8 mouse cellular contexts compared by ENCODE assay signal in the genomic region with DNA sequence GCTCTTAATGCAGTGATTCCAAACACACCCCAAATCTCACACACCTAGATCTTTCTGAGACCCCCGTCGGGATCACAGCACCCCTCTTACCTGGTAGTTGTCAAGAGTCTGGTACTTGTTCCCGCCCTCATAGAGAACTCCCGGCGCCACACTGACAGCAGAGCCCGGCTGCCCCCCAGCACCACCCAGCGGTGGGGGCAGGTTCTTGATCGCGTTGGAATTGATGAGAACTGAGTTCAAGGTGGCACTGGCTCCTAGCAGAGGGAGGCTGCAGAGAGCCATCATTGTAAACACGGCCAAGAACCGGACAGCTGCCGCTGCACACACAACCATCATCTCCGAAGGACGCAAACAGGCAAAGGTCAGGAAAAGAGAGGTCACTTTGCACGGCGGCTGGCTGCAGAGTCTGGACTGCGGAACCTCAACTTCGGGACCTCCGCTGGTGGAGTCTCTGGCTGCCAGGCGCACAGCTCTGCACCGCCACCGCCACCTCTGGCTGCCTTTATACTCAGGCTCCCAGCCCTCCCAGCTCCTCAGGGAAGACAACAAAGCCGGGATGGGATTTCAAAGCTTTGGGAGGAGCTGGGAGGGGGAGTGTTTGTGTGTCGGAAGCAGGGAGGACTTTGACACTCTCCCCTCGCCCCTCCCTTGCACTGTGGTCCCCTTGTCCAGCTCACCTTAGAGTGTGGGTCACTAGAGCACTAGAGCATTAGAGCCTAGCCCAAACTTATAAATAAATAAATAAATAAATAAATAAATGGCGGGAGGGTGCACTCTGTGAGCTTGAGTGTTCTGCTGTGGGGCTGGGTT. TPM values are rescaled to one million over a fixed set of nuclear protein-coding genes. Genes with fewer than 3 reads are reported as not detected.
DNase-seq lines count a peak whose midpoint lies in the region; ATAC-seq and TF ChIP-seq lines count a peak whose summit lies in the region.

A gene (minus strand): TSS at position 622 of the 810 bp plus-strand sequence.

- peak within 1 kb of the TSS; percentile 46 for H3K4me3 ChIP-seq in forebrain, embryonic 10.5 days
- peak within 1 kb of the TSS; percentile 23 for H3K4me3 ChIP-seq in liver, postnatal 0 days (ENCODE audit: low read depth, low read length)
- H3K4me3 ChIP-seq in stomach, embryonic 14.5 days (ENCODE audit: low read depth, low read length): peak within 1 kb of the TSS; percentile 27

- under 1% methylated on average over 26 of the region's 26 CpGs for WGBS in forebrain, embryonic 10.5 days
- 3% methylated on average over 26 of the region's 26 CpGs for WGBS in liver, postnatal 0 days (ENCODE audit: insufficient replicate concordance)
- 1% methylated on average over 26 of the region's 26 CpGs for WGBS in stomach, embryonic 14.5 days

- peak; percentile 24; the same call in 1 of the 2 replicates for TF ChIP-seq CTCF in liver, postnatal 0 days (IDR thresholded peaks at IDR 0.05; ENCODE audit: low read depth)

- no peaks in the 10 kb centered on the region for H3K9me3 ChIP-seq in forebrain, embryonic 10.5 days
- H3K9me3 ChIP-seq in liver, postnatal 0 days (ENCODE audit: low read length): no peaks in the 10 kb centered on the region
- no peaks in the 10 kb centered on the region for H3K9me3 ChIP-seq in stomach, embryonic 14.5 days (ENCODE audit: control insufficient read depth, low read depth, low read length)

- TF ChIP-seq EP300 in liver, postnatal 0 days (IDR thresholded peaks at IDR 0.05; ENCODE audit: low read depth): no peak

- H3K9ac ChIP-seq in liver, postnatal 0 days (replicated peaks): no peak within 1 kb of the TSS
- no peak within 1 kb of the TSS for H3K9ac ChIP-seq in stomach, embryonic 14.5 days (replicated peaks; ENCODE audit: low read depth, low read length)

- no peaks in the 10 kb centered on the region for H3K36me3 ChIP-seq in forebrain, embryonic 10.5 days (replicated peaks)
- no peaks in the 10 kb centered on the region for H3K36me3 ChIP-seq in liver, postnatal 0 days (replicated peaks; ENCODE audit: insufficient read depth, low read length)
- H3K36me3 ChIP-seq in stomach, embryonic 14.5 days (ENCODE audit: control insufficient read depth, insufficient read depth, low read length): no peaks in the 10 kb centered on the region

- H3K4me1 ChIP-seq in forebrain, embryonic 10.5 days: peaks cover 43% of the 10 kb centered on the region
- H3K4me1 ChIP-seq in liver, postnatal 0 days (ENCODE audit: insufficient read depth): no peaks in the 10 kb centered on the region
- 0 out of 2 replicates have a peak, but pooled peaks cover 5% of the 10 kb centered on the region for H3K4me1 ChIP-seq in stomach, embryonic 14.5 days (ENCODE audit: control insufficient read depth, insufficient read depth, low read length)

- peaks cover 95% of the 10 kb centered on the region for H3K27me3 ChIP-seq in forebrain, embryonic 10.5 days (ENCODE audit: poor library complexity, severe bottlenecking)
- peaks cover 36% of the 10 kb centered on the region for H3K27me3 ChIP-seq in liver, postnatal 0 days (ENCODE audit: insufficient read depth, low read length)
- peaks cover 34% of the 10 kb centered on the region for H3K27me3 ChIP-seq in stomach, embryonic 14.5 days (ENCODE audit: control insufficient read depth, insufficient read depth, low read length)

- peak; percentile 34 for DNase-seq in right cerebral cortex, postnatal 4 days
- no peak for DNase-seq in right cerebral cortex, postnatal 25 days
- DNase-seq in forebrain, embryonic 10.5 days (ENCODE audit: extremely low spot score, low spot score): peak; percentile 76
- DNase-seq in kidney, adult 11 months: peak; percentile 8
- no peak for DNase-seq in liver, postnatal 0 days
- DNase-seq in right cerebral cortex, postnatal 36 days (ENCODE audit: low spot score in 2 of 2): no peak

- H3K27ac ChIP-seq in forebrain, embryonic 10.5 days: no peak within 1 kb of the TSS
- no peak within 1 kb of the TSS for H3K27ac ChIP-seq in liver, postnatal 0 days (ENCODE audit: low read depth)
- no peak within 1 kb of the TSS for H3K27ac ChIP-seq in stomach, embryonic 14.5 days (ENCODE audit: low read length)

- H3K4me2 ChIP-seq in liver, postnatal 0 days (ENCODE audit: low read depth, low read length): peak within 1 kb of the TSS; percentile 30
- H3K4me2 ChIP-seq in stomach, embryonic 14.5 days (replicated peaks; ENCODE audit: low read depth, low read length): peak within 1 kb of the TSS; percentile 48

- no peak for ATAC-seq in liver, postnatal 0 days
- ATAC-seq in stomach, embryonic 14.5 days (ENCODE audit: insufficient number of reproducible peaks, insufficient read depth, low FRiP score, low read depth): peak; percentile 59; the same call in 1 of the 2 replicates
- ATAC-seq in inflammation-experienced regulatory T-cells, adult 6 months: no peak

RNA-seq across cellular contexts. Expression of the gene that starts here (rescaled TPM):
- polyA plus RNA-seq in forebrain, embryonic 10.5 days (2016; fragmentation: Nextera tagmentation; extraction: Ambion mirVana): 3.4 and 4.3 TPM in 2 replicates
- not detected in 2 replicates for polyA plus RNA-seq in liver, postnatal 0 days (2015; fragmentation: Nextera tagmentation; extraction: Ambion mirVana)
- 1.6 and 2.0 TPM in 2 replicates for polyA plus RNA-seq in stomach, embryonic 14.5 days (2014; fragmentation: Nextera tagmentation; extraction: Ambion mirVana)
- not detected for polyA plus RNA-seq in inflammation-experienced regulatory T-cells, adult 6 months (2017; shearing (Covaris generic))

Comparison
In these comparisons a context has a peak if more than half of its experiments do, and no peak if none do; other contexts are left out.
1. DNase-seq: peak in right cerebral cortex, postnatal 4 days (single experiment), forebrain, embryonic 10.5 days (single experiment) and kidney, adult 11 months (single experiment); none in right cerebral cortex, postnatal 25 days (single experiment), liver, postnatal 0 days (single experiment) and right cerebral cortex, postnatal 36 days (0 of 2).
2. Peak in every context shown above with its lines, with median percentiles within 50 percentile points of each other: H3K4me3 ChIP-seq.